Mouse (Mus musculus) ES-Bruce4 (cell line): ENCODE results near the gene Apobr. TPM values are rescaled to one million over a fixed set of nuclear protein-coding genes. Genes with fewer than 3 reads are reported as not detected.

Experiments
- H3K27ac ChIP-seq: 2 replicates; pipeline ENCODE4 v1.5.1; 2012; ENCODE audit warnings: low read length, inconsistent platforms; ENCODE audit not compliant: insufficient read depth
- H3K27me3 ChIP-seq: 2 replicates; pipeline ENCODE4 v1.6.1; 2012; ENCODE audit warnings: mild to moderate bottlenecking, low read length, inconsistent platforms; ENCODE audit not compliant: control insufficient read depth, poor library complexity, insufficient read depth, severe bottlenecking
- H3K36me3 ChIP-seq: 2 replicates; pipeline ENCODE4 v1.6.1; 2012; ENCODE audit warnings: inconsistent platforms, mild to moderate bottlenecking, low read length, moderate library complexity; ENCODE audit not compliant: control insufficient read depth, poor library complexity, insufficient read depth, severe bottlenecking
- H3K4me1 ChIP-seq: one replicate; pipeline ENCODE4 v1.8.1; 2011; ENCODE audit warnings: low read length; ENCODE audit not compliant: control insufficient read depth, insufficient read depth
- H3K4me3 ChIP-seq: 2 replicates; pipeline ENCODE4 v1.5.1; 2011; ENCODE audit warnings: low read depth, mild to moderate bottlenecking, low read length
- H3K9ac ChIP-seq: 2 replicates; pipeline ENCODE4 v1.6.1; 2012; ENCODE audit warnings: low read depth, mild to moderate bottlenecking, inconsistent platforms; ENCODE audit not compliant: poor library complexity, severe bottlenecking
- H3K9me3 ChIP-seq: replicated peaks from 2 replicates; pipeline ENCODE4 v1.6.1; 2012; ENCODE audit warnings: mild to moderate bottlenecking, low read length, inconsistent platforms; ENCODE audit not compliant: control insufficient read depth, poor library complexity, insufficient read depth, severe bottlenecking
- CTCF ChIP-seq: IDR thresholded peaks from one replicate; pipeline ENCODE4 v1.8.1; 2011; ENCODE audit warnings: low read depth, low read length
- EP300 ChIP-seq: IDR thresholded peaks from 2 replicates; pipeline ENCODE4 v1.6.1; 2011; ENCODE audit warnings: low read depth, low read length; ENCODE audit not compliant: insufficient read depth
- POLR2A ChIP-seq: IDR thresholded peaks from one replicate; pipeline ENCODE4 v1.8.1; 2011; ENCODE audit warnings: low read length; ENCODE audit not compliant: insufficient read depth
- polyA plus RNA-seq: library from polyadenylated mRNA; stranded (reverse); fragments of >200 nt; gene quantifications from 2 replicates; pipeline ENCODE4 v1.2.4, GENCODE M21; 2011; ENCODE audit warnings: low read depth; ENCODE audit not compliant: missing spikeins, insufficient read depth, insufficient read length

The Apobr gene
- polyA plus RNA-seq, 1 experiment = 2.0 TPM

- no peaks in the 10 kb centered on the region for H3K9me3 ChIP-seq
- no peak overlapping the region for H3K9ac ChIP-seq
- H3K4me3 ChIP-seq = no peak overlapping the region
- no peaks in the 10 kb centered on the region for H3K27me3 ChIP-seq
- peaks cover 86% of the 10 kb centered on the region for H3K36me3 ChIP-seq
- TF ChIP-seq EP300 (no peak), POLR2A (no peak), CTCF (no peak)
- no peak overlapping the region for H3K27ac ChIP-seq
- H3K4me1 ChIP-seq = no peaks in the 10 kb centered on the region
Observed at GRCm38 (mm10) chr7:126554796-126555195, 29.9 kb upstream of the Apobr start.

DNA sequence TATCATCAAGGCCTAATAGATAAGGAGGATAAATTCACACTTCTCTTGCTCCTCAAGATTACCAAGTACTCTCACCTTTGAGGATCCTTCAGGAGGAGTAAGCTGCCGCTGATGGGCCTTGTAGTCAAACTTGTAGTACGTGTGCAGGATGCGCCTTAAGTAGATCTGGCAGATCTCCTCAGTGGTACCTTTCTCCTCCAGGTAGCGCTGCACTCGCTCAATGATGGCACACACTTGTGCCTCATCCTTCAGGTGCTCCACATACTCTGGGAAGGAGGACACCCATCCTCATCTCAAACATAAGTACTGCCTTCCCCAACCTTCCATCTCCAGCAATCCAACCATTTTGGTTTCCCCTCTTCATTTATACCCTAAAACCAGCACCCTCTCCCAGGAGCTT, 28.1 kb upstream of the Apobr start:
- no peak overlapping the region for H3K9ac ChIP-seq
- no peaks in the 10 kb centered on the region for H3K4me1 ChIP-seq
- H3K4me3 ChIP-seq = no peak overlapping the region
- H3K27ac ChIP-seq = no peak overlapping the region
- TF ChIP-seq EP300 (no peak), POLR2A (no peak), CTCF (no peak)
- H3K9me3 ChIP-seq = no peaks in the 10 kb centered on the region
- no peaks in the 10 kb centered on the region for H3K27me3 ChIP-seq
- H3K36me3 ChIP-seq = peaks cover 84% of the 10 kb centered on the region

GRCm38 (mm10) chr7:126565693-126566092, 19.0 kb upstream of the Apobr start:
- peak overlapping the region; percentile 96 for H3K4me3 ChIP-seq
- H3K36me3 ChIP-seq = peaks cover 40% of the 10 kb centered on the region
- no peaks in the 10 kb centered on the region for H3K27me3 ChIP-seq
- H3K27ac ChIP-seq = no peak overlapping the region
- peak overlapping the region; percentile 86 for H3K9ac ChIP-seq
- no peaks in the 10 kb centered on the region for H3K9me3 ChIP-seq
- TF ChIP-seq EP300 = no peak
- no peaks in the 10 kb centered on the region for H3K4me1 ChIP-seq

- H3K4me1 ChIP-seq = no peaks in the 10 kb centered on the region
- H3K36me3 ChIP-seq = peaks cover 34% of the 10 kb centered on the region
- H3K9ac ChIP-seq = peak within 1 kb of the TSS; percentile 86
- H3K9me3 ChIP-seq = no peaks in the 10 kb centered on the region
- peak within 1 kb of the TSS; percentile 96 for H3K4me3 ChIP-seq
- TF ChIP-seq POLR2A (peak; percentile 80), EP300 (no peak), CTCF (no peak)
- H3K27me3 ChIP-seq = no peaks in the 10 kb centered on the region
- no peak within 1 kb of the TSS for H3K27ac ChIP-seq
Observed at GRCm38 (mm10) chr7:126566094-126566765, 18.5 kb upstream of the Apobr start, which contains the start of gene Eif3c. Eif3c (minus strand) TSS chr7:126566411.

DNA sequence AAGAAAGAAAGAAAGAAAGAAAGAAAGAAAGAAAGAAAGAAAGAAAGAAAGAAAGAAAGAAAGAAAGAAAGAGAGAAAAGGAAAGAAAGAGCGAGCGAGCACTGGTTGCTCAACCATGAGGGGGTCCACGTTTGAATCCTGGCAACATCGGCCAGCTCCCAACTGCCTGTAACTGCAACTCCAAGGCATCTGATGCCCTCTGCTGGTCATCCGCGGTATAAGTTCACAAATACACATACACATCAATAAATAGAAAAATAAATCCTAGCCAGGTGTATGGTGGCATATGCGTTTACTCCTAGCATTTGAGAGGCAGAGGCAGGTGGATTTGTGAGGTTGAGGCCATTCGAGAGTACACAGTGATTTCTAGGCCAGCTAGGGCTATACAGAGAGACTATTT, 7.8 kb upstream of the Apobr start:
- Histone ChIP-seq H3K27ac (no peak overlapping the region), H3K36me3 (peaks cover 11% of the 10 kb centered on the region), H3K27me3 (no peaks in the 10 kb centered on the region), H3K9me3 (no peaks in the 10 kb centered on the region), H3K9ac (no peak overlapping the region), H3K4me1 (no peaks in the 10 kb centered on the region), H3K4me3 (no peak overlapping the region)
- TF ChIP-seq EP300 (no peak), CTCF (peak; percentile 82), POLR2A (no peak)

DNA sequence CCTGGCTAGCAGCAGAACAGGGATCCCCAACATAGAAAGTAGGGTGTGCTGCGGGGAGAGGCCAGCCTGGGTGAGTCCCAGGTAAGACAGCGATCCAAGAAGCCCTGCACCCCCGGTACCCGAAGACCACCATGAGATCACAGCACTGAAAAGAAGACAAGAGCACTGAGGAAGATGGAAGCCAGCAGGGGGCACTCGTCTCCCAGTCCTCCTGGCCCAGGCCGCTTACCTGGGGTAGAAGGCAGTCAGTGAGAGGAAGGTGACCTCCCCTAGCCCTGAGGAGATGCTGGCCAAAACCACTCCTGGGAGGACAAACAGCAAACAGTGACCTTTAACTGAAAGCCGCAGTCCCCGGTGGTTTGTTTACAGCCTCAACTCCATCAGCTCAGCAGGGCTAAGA, 5.6 kb upstream of the Apobr start:
- no peaks in the 10 kb centered on the region for H3K4me1 ChIP-seq
- no peaks in the 10 kb centered on the region for H3K9me3 ChIP-seq
- no peaks in the 10 kb centered on the region for H3K27me3 ChIP-seq
- TF ChIP-seq EP300 (peak; percentile 28; the same call in 1 of the 2 replicates), CTCF (peak; percentile 77), POLR2A (no peak)
- peaks cover 9% of the 10 kb centered on the region; the same call in 1 of the 2 replicates for H3K36me3 ChIP-seq
- H3K27ac ChIP-seq = no peak overlapping the region
- no peak overlapping the region for H3K4me3 ChIP-seq
- no peak overlapping the region for H3K9ac ChIP-seq
